Mouse (Mus musculus) liver, embryonic 16.5 days (tissue): Measurements from ENCODE around the gene Mfap3l. TPM values are rescaled to one million over a fixed set of nuclear protein-coding genes. Genes with fewer than 3 reads are reported as not detected.

Experiments used
- ATAC-seq: fragments of 200-750 bp; cut with Nextera tagmentation; 2 replicates; pipeline ENCODE4 v1.8.0; 2017; ENCODE audit warnings: low read depth, mild to moderate bottlenecking, moderate number of reproducible peaks, moderate library complexity
- H3K27ac ChIP-seq: fragments of 300-500 bp; sonication (generic); 2 replicates; pipeline ENCODE4 v1.5.1; 2014; ENCODE audit warnings: mild to moderate bottlenecking, low read length
- H3K27me3 ChIP-seq: fragments of 300-500 bp; sonication (generic); 2 replicates; pipeline ENCODE4 v1.6.1; 2014; ENCODE audit warnings: low read depth, low read length, mixed read lengths; ENCODE audit not compliant: control insufficient read depth, insufficient read depth
- H3K36me3 ChIP-seq: fragments of 300-500 bp; sonication (generic); 2 replicates; pipeline ENCODE4 v1.6.1; 2014; ENCODE audit warnings: mild to moderate bottlenecking; ENCODE audit not compliant: control insufficient read depth, insufficient read depth
- H3K4me1 ChIP-seq: fragments of 300-500 bp; sonication (generic); 2 replicates; pipeline ENCODE4 v1.6.1; 2014; ENCODE audit warnings: low read depth, low read length, mixed read lengths; ENCODE audit not compliant: control insufficient read depth
- H3K4me2 ChIP-seq: fragments of 300-500 bp; sonication (generic); 2 replicates; pipeline ENCODE4 v1.6.1; 2014; ENCODE audit warnings: low read depth, low read length, mixed read lengths
- H3K4me3 ChIP-seq: fragments of 300-500 bp; sonication (generic); 2 replicates; pipeline ENCODE4 v1.5.1; 2014; ENCODE audit warnings: low read depth, mild to moderate bottlenecking, low read length
- H3K9ac ChIP-seq: fragments of 300-500 bp; sonication (generic); 2 replicates; pipeline ENCODE4 v1.6.1; 2014; ENCODE audit warnings: low read depth, low read length
- H3K9me3 ChIP-seq: fragments of 300-500 bp; sonication (generic); replicated peaks from 2 replicates; pipeline ENCODE4 v1.6.1; 2016; ENCODE audit warnings: low read length; ENCODE audit not compliant: control insufficient read depth
- WGBS: fragments of 180-500 bp; shearing (Covaris S2); extraction: QIAGEN DNeasy Blood & Tissue Kit; methylation state at CpG from one replicate; pipeline ENCODE4 v1.1.7; 2014; ENCODE audit not compliant: insufficient replicate concordance; 5-methylcytosine and 5-hydroxymethylcytosine counted together
- polyA plus RNA-seq: library from polyadenylated mRNA; unstranded; fragments of >200 nt; fragmentation: Nextera tagmentation; extraction: Ambion mirVana; gene quantifications from 2 replicates; pipeline ENCODE4 v1.2.1, GENCODE M21; 2015

Gene Mfap3l
- polyA plus RNA-seq, 1 experiment from 2014 or later, result 0.38 TPM

DNA sequence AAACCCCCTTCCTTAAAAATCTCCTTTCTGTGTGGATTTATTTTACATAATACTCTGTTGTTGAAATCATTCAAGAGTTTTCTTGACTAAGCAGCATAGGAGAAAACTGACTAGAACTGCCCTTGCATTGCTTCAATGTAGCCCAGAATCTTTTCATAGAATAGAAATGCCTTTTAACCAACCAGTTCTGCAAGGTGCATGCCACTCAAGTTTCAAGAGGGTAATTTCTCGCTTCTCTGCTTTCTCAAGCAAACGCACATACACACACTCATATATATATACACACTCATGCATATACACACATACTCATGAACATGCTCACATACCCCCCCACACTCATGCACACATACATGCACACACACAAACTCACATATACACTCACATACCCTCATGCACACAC, 28.6 kb downstream of the Mfap3l start:
- H3K4me2 ChIP-seq, result no peak overlapping the region
- no peaks in the 10 kb centered on the region for H3K36me3 ChIP-seq
- no peak overlapping the region for H3K4me3 ChIP-seq
- WGBS, result 53% methylated on average over 2 of the region's 2 CpGs
- H3K4me1 ChIP-seq, result no peaks in the 10 kb centered on the region
- H3K9me3 ChIP-seq, result no peaks in the 10 kb centered on the region
- H3K27ac ChIP-seq, result no peak overlapping the region
- no peaks in the 10 kb centered on the region for H3K27me3 ChIP-seq
- no peak overlapping the region for H3K9ac ChIP-seq
- no peak for ATAC-seq

DNA sequence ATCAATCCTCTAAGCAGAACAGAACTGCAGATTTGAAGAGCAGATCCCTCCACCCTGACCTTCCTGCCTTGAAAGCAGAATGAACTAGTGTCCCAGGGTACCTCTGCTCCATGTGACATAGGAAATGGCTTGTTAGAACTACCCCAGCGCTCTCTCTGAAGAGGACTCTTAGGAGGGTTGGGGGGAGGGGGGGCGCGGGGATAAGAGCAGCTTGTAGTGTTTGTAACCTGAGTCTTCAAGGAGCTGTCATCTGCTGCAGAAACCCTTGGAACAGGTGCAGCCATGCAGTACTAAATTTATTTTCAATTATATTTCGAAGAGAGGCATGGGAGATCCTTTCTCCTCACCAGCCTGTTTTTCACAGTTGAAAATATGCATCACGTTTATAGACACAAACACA, 30.9 kb downstream of the Mfap3l start:
- no peak overlapping the region for H3K9ac ChIP-seq
- no peaks in the 10 kb centered on the region for H3K36me3 ChIP-seq
- H3K27me3 ChIP-seq, result no peaks in the 10 kb centered on the region
- H3K27ac ChIP-seq, result no peak overlapping the region
- 61% methylated on average over 5 of the region's 5 CpGs for WGBS
- H3K4me2 ChIP-seq, result no peak overlapping the region
- no peak overlapping the region for H3K4me3 ChIP-seq
- no peaks in the 10 kb centered on the region for H3K4me1 ChIP-seq
- no peak for ATAC-seq
- H3K9me3 ChIP-seq, result no peaks in the 10 kb centered on the region

- H3K4me2 ChIP-seq, result no peak overlapping the region
- no peak for ATAC-seq
- no peaks in the 10 kb centered on the region for H3K9me3 ChIP-seq
- 41% methylated on average over 4 of the region's 4 CpGs for WGBS
- no peak overlapping the region for H3K4me3 ChIP-seq
- H3K27me3 ChIP-seq, result no peaks in the 10 kb centered on the region
- H3K4me1 ChIP-seq, result no peaks in the 10 kb centered on the region
- no peak overlapping the region for H3K27ac ChIP-seq
- no peak overlapping the region for H3K9ac ChIP-seq
- H3K36me3 ChIP-seq, result no peaks in the 10 kb centered on the region
Measured at GRCm38 (mm10) chr8:60665821-60666220, 33.2 kb downstream of the Mfap3l start.

DNA sequence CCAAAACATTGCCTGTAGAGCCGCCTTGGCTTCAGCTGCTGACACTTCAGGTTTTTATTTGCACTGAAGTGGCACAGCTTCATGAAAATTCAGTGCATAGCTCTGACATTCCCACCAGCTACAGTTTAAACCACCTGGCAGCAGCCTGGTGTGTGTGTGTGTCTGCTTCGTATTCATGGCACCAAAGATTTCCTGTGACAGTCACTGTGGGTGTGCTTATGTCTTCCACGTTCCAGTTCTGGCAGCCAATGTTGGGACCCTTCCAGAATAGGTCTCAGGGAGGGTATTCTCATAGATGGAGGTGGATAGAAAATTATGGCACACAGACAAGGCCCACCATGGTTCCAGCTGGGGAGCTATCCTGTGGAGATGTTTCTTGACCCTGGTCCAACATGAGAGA, 34.2 kb downstream of the Mfap3l start:
- Histone ChIP-seq H3K27me3 (no peaks in the 10 kb centered on the region), H3K9ac (no peak overlapping the region), H3K4me2 (no peak overlapping the region), H3K27ac (no peak overlapping the region), H3K9me3 (no peaks in the 10 kb centered on the region), H3K4me1 (no peaks in the 10 kb centered on the region), H3K4me3 (no peak overlapping the region), H3K36me3 (no peaks in the 10 kb centered on the region)
- WGBS, result 52% methylated on average over 3 of the region's 3 CpGs
- ATAC-seq, result no peak

DNA sequence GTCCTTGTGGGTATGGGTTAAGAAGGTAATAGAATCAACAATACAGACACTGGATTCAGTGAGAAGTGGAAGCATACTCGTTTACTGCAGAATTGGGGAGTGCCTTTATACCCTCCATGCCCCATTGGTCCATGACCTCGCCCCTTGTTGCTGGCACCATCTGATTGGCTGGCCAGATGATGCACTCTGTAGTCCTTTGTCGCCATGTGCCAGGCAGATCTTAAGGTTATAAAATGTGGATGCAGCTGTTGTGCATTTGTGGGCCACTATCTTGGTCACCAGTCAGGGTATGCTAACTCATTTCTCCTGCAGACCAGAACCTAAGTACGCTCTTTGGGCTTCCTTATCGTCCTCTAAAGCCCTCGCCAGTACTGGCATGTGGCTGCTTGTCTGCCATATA, 46.0 kb downstream of the Mfap3l start:
- 52% methylated on average over 6 of the region's 6 CpGs for WGBS
- no peak overlapping the region for H3K9ac ChIP-seq
- H3K4me1 ChIP-seq, result no peaks in the 10 kb centered on the region
- H3K27me3 ChIP-seq, result no peaks in the 10 kb centered on the region
- ATAC-seq, result no peak
- no peak overlapping the region for H3K27ac ChIP-seq
- H3K36me3 ChIP-seq, result no peaks in the 10 kb centered on the region
- H3K4me2 ChIP-seq, result no peak overlapping the region
- no peaks in the 10 kb centered on the region for H3K9me3 ChIP-seq
- H3K4me3 ChIP-seq, result no peak overlapping the region

- Histone ChIP-seq H3K4me2 (no peak overlapping the region), H3K4me3 (no peak overlapping the region), H3K9ac (no peak overlapping the region), H3K9me3 (no peaks in the 10 kb centered on the region), H3K27me3 (no peaks in the 10 kb centered on the region), H3K4me1 (no peaks in the 10 kb centered on the region), H3K27ac (no peak overlapping the region), H3K36me3 (no peaks in the 10 kb centered on the region)
- no peak for ATAC-seq
- WGBS, result 51% methylated on average over 4 of the region's 4 CpGs
Measured at GRCm38 (mm10) chr8:60681811-60682210, 49.2 kb downstream of the Mfap3l start.

DNA sequence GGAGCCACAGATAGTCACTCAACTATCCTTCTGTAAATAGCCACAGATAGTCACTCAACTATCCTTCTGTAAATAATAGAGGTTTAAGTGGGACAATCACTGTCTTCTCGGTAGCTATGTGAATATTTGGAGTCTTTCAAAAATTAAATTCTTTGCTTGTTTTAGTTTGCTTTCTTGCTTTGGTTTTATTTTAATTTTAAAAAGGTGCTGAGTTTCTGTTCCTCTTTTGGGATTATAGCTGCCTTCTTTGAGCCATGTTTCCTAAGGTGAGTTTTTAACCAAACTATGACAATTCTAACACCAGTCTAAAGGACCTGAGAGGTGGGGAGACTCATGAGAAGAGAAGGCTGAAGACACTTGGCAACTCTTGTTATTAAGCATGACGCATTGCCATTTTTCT, 49.7 kb downstream of the Mfap3l start:
- Histone ChIP-seq H3K27ac (no peak overlapping the region), H3K9me3 (no peaks in the 10 kb centered on the region), H3K9ac (no peak overlapping the region), H3K4me3 (no peak overlapping the region), H3K4me1 (no peaks in the 10 kb centered on the region), H3K27me3 (no peaks in the 10 kb centered on the region), H3K36me3 (no peaks in the 10 kb centered on the region), H3K4me2 (no peak overlapping the region)
- no peak for ATAC-seq
- WGBS, result 67% methylated on average over 2 of the region's 2 CpGs

GRCm38 (mm10) chr8:60711516-60712086, 79.0 kb downstream of the Mfap3l start:
- Histone ChIP-seq H3K4me3 (no peak overlapping the region), H3K36me3 (no peaks in the 10 kb centered on the region), H3K9ac (no peak overlapping the region), H3K27ac (no peak overlapping the region), H3K9me3 (no peaks in the 10 kb centered on the region), H3K4me1 (no peaks in the 10 kb centered on the region), H3K4me2 (no peak overlapping the region), H3K27me3 (no peaks in the 10 kb centered on the region)
- no peak for ATAC-seq
- 67% methylated on average over 8 of the region's 8 CpGs for WGBS

GRCm38 (mm10) chr8:60714724-60715123, 82.1 kb downstream of the Mfap3l start:
- no peak overlapping the region for H3K4me3 ChIP-seq
- no peak overlapping the region for H3K4me2 ChIP-seq
- 44% methylated on average over 3 of the region's 3 CpGs for WGBS
- H3K27me3 ChIP-seq, result no peaks in the 10 kb centered on the region
- no peaks in the 10 kb centered on the region for H3K9me3 ChIP-seq
- H3K27ac ChIP-seq, result no peak overlapping the region
- H3K4me1 ChIP-seq, result no peaks in the 10 kb centered on the region
- H3K9ac ChIP-seq, result no peak overlapping the region
- no peaks in the 10 kb centered on the region for H3K36me3 ChIP-seq
- ATAC-seq, result no peak
